Mouse (Mus musculus) midbrain, embryonic 11.5 days (tissue): ENCODE measurements at regions not wholly inside any gene's neighbourhood (a gene's known extent, or its start where the extent isn't known, plus 50 kb on each side); places are given as distances from the start of the nearest gene placed in this dataset.

Source experiments
- ATAC-seq: fragments of 200-750 bp; cut with Nextera tagmentation; 2 replicates; pipeline ENCODE4 v1.8.0; 2017; ENCODE audit warnings: moderate TSS enrichment, moderate library complexity; ENCODE audit not compliant: low FRiP score
- DNase-seq: peaks from one replicate; pipeline ENCODE4 v3.0.0; 2015; ENCODE audit warnings: low spot score; ENCODE audit errors: missing footprints
- H3K27ac ChIP-seq: fragments of 300-500 bp; sonication (generic); 2 replicates; pipeline ENCODE4 v1.5.1; 2014; ENCODE audit warnings: low read depth, low read length
- H3K27me3 ChIP-seq: fragments of 300-500 bp; sonication (generic); 2 replicates; pipeline ENCODE4 v1.6.1; 2014; ENCODE audit warnings: mild to moderate bottlenecking, low read length, moderate library complexity, mixed read lengths; ENCODE audit not compliant: control insufficient read depth, insufficient read depth
- H3K36me3 ChIP-seq: fragments of 300-500 bp; sonication (generic); 2 replicates; pipeline ENCODE4 v1.6.1; 2014; ENCODE audit warnings: mild to moderate bottlenecking, low read length, moderate library complexity, mixed read lengths; ENCODE audit not compliant: control insufficient read depth, insufficient read depth
- H3K4me1 ChIP-seq: fragments of 300-500 bp; sonication (generic); 2 replicates; pipeline ENCODE4 v1.6.1; 2014; ENCODE audit warnings: low read length; ENCODE audit not compliant: control insufficient read depth, insufficient read depth
- H3K4me2 ChIP-seq: fragments of 300-500 bp; sonication (generic); 2 replicates; pipeline ENCODE4 v1.6.1; 2014; ENCODE audit warnings: mild to moderate bottlenecking, moderate library complexity
- H3K4me3 ChIP-seq: fragments of 300-500 bp; sonication (generic); 2 replicates; pipeline ENCODE4 v1.5.1; 2014; ENCODE audit warnings: low read depth, low read length
- H3K9ac ChIP-seq: fragments of 300-500 bp; sonication (generic); 2 replicates; pipeline ENCODE4 v1.6.1; 2014; ENCODE audit warnings: low read length
- H3K9me3 ChIP-seq: fragments of 300-500 bp; sonication (generic); 2 replicates; pipeline ENCODE4 v1.6.1; 2016; ENCODE audit warnings: low read length; ENCODE audit not compliant: control insufficient read depth
- WGBS: fragments of 180-500 bp; shearing (Covaris S2); extraction: QIAGEN DNeasy Blood & Tissue Kit; methylation state at CpG from one replicate; pipeline ENCODE4 v1.1.7; 2014; 5-methylcytosine and 5-hydroxymethylcytosine counted together

DNA sequence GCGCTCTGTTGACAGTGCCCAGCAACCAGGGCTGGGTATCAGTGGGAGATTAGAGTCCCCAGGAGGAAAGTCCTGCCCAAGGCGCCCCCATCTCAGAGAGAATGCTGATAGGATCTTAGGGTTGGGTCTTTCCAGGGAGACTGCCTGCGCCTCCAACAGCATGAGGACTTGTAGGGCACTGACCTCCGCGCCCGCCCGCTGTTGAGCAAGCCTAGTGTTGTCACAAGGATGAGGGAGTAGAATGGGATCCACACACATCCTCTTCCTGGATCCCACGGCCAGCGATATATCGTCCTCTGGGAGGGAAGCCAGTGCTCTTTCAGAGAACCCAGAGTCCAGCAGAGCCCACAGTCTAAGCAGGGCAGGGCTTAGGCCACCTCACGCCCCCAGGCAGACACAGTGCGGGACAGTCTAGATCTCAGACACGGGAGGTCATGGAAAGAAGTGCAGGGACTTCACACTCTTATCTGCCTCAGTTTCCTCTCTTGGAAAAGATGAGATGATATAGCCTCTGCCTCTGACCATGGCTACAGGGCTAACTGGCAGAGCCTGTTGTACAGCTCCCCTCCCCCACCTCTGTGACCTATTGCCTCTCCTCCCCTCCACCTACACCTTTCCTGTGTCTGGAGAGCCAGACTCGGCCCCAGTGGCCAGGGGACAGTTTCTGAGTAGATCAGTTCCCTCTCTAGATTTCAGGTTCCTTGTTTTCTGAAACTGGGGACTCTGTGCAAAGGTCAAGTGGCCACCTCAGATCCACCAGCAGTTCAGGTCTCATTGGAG is 52.0 kb upstream of the Dusp5 start:
- no peak overlapping the region for H3K27ac ChIP-seq
- no peaks in the 10 kb centered on the region for H3K9me3 ChIP-seq
- WGBS, result 76% methylated on average over 14 of the region's 14 CpGs
- H3K36me3 ChIP-seq, result no peaks in the 10 kb centered on the region
- DNase-seq, result no peak
- H3K27me3 ChIP-seq, result no peaks in the 10 kb centered on the region; the same call in 1 of the 2 replicates
- H3K4me2 ChIP-seq, result no peak overlapping the region
- H3K9ac ChIP-seq, result no peak overlapping the region
- ATAC-seq, result no peak
- no peaks in the 10 kb centered on the region for H3K4me1 ChIP-seq
- no peak overlapping the region for H3K4me3 ChIP-seq

GRCm38 (mm10) chr19:53469256-53469655 is 59.7 kb upstream of the Dusp5 start:
- no peak overlapping the region for H3K27ac ChIP-seq
- no peaks in the 10 kb centered on the region for H3K36me3 ChIP-seq
- no peaks in the 10 kb centered on the region for H3K4me1 ChIP-seq
- no peak overlapping the region for H3K4me3 ChIP-seq
- 72% methylated on average over 7 of the region's 7 CpGs for WGBS
- H3K27me3 ChIP-seq, result no peaks in the 10 kb centered on the region
- no peaks in the 10 kb centered on the region for H3K9me3 ChIP-seq
- DNase-seq (no peak), ATAC-seq (no peak)
- no peak overlapping the region for H3K4me2 ChIP-seq
- H3K9ac ChIP-seq, result no peak overlapping the region

DNA sequence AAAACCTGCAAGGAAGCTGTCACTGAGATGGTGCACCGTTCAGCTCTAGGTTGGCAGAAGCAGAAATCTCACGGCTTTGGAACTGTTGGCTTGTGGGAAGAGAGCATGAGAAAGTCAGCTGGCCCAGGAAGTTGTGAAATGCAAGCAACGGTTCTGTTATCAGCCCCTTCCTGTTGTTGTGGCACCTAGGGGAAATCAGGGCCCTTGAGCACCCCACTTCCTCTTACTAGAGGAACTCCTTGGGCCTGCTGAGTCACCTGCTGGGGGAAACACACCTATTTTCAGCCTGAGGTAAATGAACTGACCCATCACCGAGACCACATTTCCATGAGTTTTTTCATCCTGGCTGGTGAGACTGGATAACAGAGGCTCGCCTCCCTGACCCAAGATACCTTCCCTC is 64.2 kb upstream of the Dusp5 start:
- Histone ChIP-seq H3K4me2 (no peak overlapping the region), H3K27ac (no peak overlapping the region)
- ATAC-seq, result no peak

GRCm38 (mm10) chr19:53464135-53464534 is 64.8 kb upstream of the Dusp5 start:
- no peak overlapping the region for H3K4me3 ChIP-seq
- DNase-seq, result no peak
- no peak overlapping the region for H3K27ac ChIP-seq
- H3K27me3 ChIP-seq, result no peaks in the 10 kb centered on the region; the same call in 1 of the 2 replicates
- H3K9ac ChIP-seq, result no peak overlapping the region
- H3K4me2 ChIP-seq, result no peak overlapping the region
- H3K36me3 ChIP-seq, result no peaks in the 10 kb centered on the region
- no peak for ATAC-seq
- H3K4me1 ChIP-seq, result peaks cover 6% of the 10 kb centered on the region
- no peaks in the 10 kb centered on the region for H3K9me3 ChIP-seq
- WGBS, result 83% methylated on average over 3 of the region's 3 CpGs

More for the DNA sequence above, 64.2 kb upstream of the Dusp5 start:
- H3K36me3 ChIP-seq, result no peaks in the 10 kb centered on the region
- H3K4me1 ChIP-seq, result peaks cover 3% of the 10 kb centered on the region; the same call in 1 of the 2 replicates
- H3K9ac ChIP-seq, result no peak overlapping the region
- no peak for DNase-seq
- H3K9me3 ChIP-seq, result no peaks in the 10 kb centered on the region
- no peak overlapping the region for H3K4me3 ChIP-seq
- 89% methylated on average over 5 of the region's 5 CpGs for WGBS
- no peaks in the 10 kb centered on the region for H3K27me3 ChIP-seq

DNA sequence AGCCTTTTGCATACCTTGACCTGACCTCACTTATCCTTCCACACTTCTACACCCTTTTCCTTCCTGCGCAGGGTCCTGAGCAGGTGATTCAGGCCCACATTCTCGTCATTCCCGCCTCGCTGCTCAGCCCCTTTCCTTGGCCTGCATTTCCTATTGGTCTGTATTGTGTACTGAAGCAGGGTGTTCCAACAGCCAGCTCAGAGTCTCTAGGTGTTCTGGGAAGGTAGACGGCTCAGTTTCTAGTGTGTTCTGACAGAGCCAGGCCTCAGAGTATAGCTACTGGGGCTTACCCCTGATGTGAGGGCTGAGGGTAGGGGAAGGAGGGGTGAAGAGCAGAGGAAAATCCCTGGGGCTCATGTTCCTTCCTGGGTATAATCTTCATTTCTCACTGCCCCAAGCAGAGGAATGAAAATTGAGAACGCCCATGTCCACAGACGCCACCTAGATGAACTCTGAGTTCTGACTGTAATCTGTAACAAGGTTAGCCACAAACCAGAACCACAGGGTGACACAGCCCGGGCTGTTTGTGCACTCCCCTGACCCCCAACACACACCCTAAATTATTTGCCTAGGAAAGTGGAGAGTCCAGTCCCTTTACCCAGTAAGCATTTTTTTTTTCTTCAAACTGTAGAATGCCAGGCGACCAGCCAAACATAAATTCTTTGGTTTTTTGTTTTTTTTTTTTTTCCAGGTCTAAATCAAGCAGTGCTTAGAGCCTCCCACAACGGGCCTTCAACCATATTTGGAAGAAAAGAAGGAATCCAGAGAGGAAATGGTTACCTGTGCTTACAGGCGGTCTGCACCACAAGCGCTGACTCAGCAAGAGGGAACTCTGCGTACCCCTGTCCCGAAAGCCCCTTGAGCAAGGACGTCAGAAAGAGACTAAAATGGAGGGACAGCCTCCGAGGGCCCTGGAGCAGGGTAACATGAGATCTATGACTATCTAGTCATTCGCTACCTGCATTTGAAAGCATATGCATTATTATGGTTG is 67.6 kb upstream of the Dusp5 start:
- Histone ChIP-seq H3K4me3 (no peak overlapping the region), H3K36me3 (no peaks in the 10 kb centered on the region), H3K9me3 (no peaks in the 10 kb centered on the region), H3K27me3 (no peaks in the 10 kb centered on the region; the same call in 1 of the 2 replicates), H3K4me1 (peaks cover 10% of the 10 kb centered on the region), H3K27ac (no peak overlapping the region), H3K9ac (no peak overlapping the region), H3K4me2 (no peak overlapping the region; the same call in 1 of the 2 replicates)
- no peak for ATAC-seq
- no peak for DNase-seq
- 67% methylated on average over 17 of the region's 17 CpGs for WGBS

DNA sequence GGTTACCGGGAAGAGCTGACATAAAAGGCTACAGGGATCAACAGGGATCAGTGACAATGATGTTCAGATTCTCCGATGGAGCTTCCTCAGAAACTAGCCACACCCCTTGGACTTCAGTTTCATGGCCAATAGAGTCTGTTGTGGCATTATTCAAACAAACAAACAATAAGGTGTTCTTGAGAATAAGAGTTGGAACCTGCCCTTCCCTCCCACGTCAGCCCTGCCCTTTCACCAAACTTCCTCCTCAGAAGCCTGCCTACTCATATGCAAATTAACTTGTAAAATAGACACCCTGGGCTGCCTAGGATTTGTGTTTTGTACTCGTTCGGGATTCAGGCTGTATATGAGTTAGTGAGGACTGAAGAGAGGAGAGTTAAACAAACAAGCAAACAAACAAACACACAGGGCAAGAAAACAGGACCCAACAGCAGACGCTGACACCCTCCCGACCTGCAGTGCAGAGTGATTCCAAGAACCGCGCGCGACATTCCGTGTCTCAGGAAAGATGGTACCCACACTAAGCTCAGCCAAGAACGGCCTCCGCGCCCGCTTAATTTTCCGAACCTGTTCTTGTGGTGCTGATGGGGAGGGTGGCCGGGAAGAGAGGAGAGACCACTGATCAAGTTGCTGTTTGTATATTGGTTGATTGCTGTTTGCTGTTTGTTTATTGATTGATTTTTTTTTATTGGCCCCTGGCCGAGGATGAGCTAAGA is 68.4 kb upstream of the Dusp5 start:
- WGBS, result 4% methylated on average over 19 of the region's 19 CpGs
- Histone ChIP-seq H3K27ac (no peak overlapping the region), H3K4me1 (peaks cover 10% of the 10 kb centered on the region), H3K4me3 (0 out of 2 replicates have a peak overlapping the region, but pooled peaks have one; percentile 10), H3K27me3 (no peaks in the 10 kb centered on the region; the same call in 1 of the 2 replicates), H3K4me2 (peak overlapping the region; percentile 44), H3K36me3 (no peaks in the 10 kb centered on the region), H3K9ac (no peak overlapping the region), H3K9me3 (no peaks in the 10 kb centered on the region)
- ATAC-seq (no peak), DNase-seq (peak; percentile 91)

DNA sequence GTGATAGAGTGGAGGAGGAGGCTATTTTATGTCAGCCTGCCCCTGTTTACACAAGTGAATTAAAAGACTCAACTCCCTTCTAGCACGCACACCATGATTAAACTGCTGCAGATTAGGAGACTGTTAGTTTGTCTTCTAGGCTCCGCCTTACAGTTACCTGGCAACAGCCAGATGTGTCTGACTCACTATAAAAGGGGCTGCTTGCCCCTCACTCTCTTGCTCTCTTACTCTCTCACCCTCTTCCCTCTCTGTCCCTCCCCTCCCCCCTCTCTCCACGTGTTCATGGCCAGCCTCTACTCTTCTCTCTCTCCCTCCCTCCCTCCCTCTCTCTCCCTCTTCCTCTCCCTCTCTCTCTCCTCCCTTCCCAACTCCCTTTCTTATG is 69.0 kb upstream of the Smndc1 start:
- ATAC-seq, result peak; percentile 65
- Histone ChIP-seq H3K27ac (no peak overlapping the region), H3K9ac (no peak overlapping the region), H3K4me3 (no peak overlapping the region), H3K27me3 (no peaks in the 10 kb centered on the region; the same call in 1 of the 2 replicates), H3K4me2 (0 out of 2 replicates have a peak overlapping the region, but pooled peaks have one; percentile 6), H3K4me1 (peaks cover 10% of the 10 kb centered on the region), H3K9me3 (no peaks in the 10 kb centered on the region), H3K36me3 (no peaks in the 10 kb centered on the region)
- WGBS, result 13% methylated on average over 3 of the region's 3 CpGs
- DNase-seq, result peak; percentile 89

DNA sequence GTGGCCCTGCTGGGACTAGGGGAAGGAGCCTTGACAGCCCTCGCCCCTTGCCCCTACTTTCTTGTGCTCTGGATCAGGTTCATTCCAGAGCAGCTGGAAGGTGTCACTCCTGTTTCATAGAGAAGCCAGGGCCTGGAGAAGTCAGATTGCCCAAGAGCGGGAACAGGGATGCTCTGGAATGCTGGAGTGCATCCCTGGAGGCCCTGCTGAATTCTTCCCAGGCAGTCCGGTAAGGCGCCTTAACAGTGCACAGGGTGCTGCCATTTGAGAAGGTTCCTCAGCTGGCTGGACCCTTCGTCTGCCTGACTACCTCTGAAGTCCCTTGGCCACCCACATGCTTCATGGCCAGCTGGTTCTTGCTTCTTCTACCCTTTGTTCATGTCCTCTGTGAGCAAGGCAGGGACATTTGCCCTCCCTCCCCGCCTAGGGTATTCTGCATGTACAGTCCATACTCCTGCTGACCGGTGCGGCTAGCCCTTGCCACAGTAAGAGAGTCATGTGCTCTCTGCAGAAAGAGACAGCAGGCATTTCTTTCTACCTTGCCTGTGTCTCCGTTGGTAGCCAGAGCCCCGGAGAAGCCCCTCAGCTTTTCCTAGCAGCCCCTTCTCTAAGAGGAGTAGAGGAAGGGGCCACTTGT is 68.5 kb upstream of the Smndc1 start:
- Histone ChIP-seq H3K9me3 (no peaks in the 10 kb centered on the region), H3K4me1 (peaks cover 10% of the 10 kb centered on the region), H3K9ac (no peak overlapping the region), H3K4me3 (no peak overlapping the region), H3K27ac (no peak overlapping the region), H3K4me2 (0 out of 2 replicates have a peak overlapping the region, but pooled peaks have one; percentile 6), H3K27me3 (no peaks in the 10 kb centered on the region; the same call in 1 of the 2 replicates), H3K36me3 (no peaks in the 10 kb centered on the region)
- ATAC-seq, result peak; percentile 60
- DNase-seq, result no peak
- 47% methylated on average over 10 of the region's 10 CpGs for WGBS
